Mouse (Mus musculus): ENCODE data around the gene Olfr331.
"Not testable (repeated sequence)": the region's sequence is repeated elsewhere in the genome, so short reads cannot be mapped to it uniquely, and the experiment has no call there.

Gene Olfr331

DNA sequence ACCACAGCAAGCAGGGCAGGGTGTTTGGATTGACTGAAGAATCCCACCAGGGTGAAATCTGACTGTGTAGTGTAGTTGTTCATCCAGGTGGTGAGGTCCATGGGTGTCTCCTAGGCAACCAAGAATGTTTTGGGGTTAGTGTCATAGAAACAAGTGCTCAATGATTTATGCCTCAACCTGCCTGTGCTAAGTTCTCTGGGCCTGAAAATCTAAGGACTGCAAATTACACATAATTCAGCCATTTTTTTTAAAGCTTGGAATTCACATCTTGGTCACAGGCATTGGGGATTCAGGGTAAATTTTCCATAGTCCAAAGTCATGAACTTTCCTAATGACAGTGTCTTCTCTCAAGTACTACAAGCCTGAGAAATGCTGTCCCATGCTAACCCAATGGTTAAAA is at the start of gene Olfr331:
TSS of gene Olfr331 (minus strand) at position 101 of the 400 bp plus-strand sequence.
- not testable (repeated sequence) for DNase-seq (ENCODE audit: low spot score)

DNA sequence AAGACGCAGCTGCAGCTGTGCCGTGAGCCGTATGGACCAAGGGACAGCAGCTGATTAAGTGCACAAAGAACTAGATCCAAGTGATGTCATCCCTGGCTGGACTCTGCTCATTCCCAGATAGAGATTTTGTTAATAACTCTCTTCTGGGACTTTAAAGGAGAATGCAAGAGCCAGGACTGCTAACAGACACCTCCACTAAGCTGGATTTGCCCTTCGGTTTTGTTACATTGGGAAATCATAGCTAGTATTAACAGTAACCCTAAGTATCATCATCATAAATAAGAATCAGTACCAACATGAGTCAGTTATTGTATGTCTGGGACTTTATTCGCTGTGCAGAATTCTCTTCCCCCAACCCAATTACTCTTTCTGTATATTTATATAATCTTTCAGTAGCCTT is 44.0 kb upstream of the Olfr331 start, which contains the start of gene Olfr329-ps:
TSS of gene Olfr329-ps (minus strand) at position 101 of the 400 bp plus-strand sequence.
- no peak for DNase-seq (ENCODE audit: low spot score)

- not testable (repeated sequence) for DNase-seq (ENCODE audit: low spot score)
Observed at GRCm38 (mm10) chr11:58534736-58535135, 32.4 kb upstream of the Olfr331 start, which contains the start of gene Olfr330. Gene Olfr330, minus strand, starts transcription at chr11:58534836.

GRCm38 (mm10) chr11:58519756-58520155 is 17.4 kb upstream of the Olfr331 start:
- DNase-seq (ENCODE audit: low spot score) = not testable (repeated sequence)

- DNase-seq (ENCODE audit: low spot score) = not testable (repeated sequence)
Observed at GRCm38 (mm10) chr11:58518916-58519315, 16.5 kb upstream of the Olfr331 start.

- not testable (repeated sequence) for DNase-seq (ENCODE audit: low spot score)
Observed at GRCm38 (mm10) chr11:58509058-58509457, 6.7 kb upstream of the Olfr331 start.

DNA sequence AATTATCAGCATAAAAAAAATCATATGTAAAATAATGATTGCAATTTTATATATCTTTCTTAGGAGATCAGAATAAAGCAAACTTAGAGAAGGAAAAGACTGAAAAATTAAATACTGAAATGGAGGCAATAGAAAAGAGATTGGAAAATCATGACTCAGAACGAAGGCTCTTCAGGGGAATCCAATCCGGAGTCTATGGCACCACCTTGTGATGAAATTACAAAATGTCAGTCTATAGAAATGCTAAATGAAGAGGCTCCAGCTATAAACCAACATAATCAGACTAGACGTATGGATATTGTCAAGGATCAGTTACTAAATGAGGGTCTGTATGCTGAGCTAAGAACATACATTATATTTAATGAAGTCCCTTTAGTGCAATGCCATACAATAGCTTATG is 3.1 kb downstream of the Olfr331 start:
- DNase-seq (ENCODE audit: low spot score) = no peak

- DNase-seq (ENCODE audit: low spot score) = no peak
Observed at GRCm38 (mm10) chr11:58498761-58499160, 3.6 kb downstream of the Olfr331 start.

- no peak for DNase-seq (ENCODE audit: low spot score)
Observed at GRCm38 (mm10) chr11:58492455-58492854, 9.9 kb downstream of the Olfr331 start, which contains the start of gene Olfr332. Gene Olfr332, minus strand, starts transcription at chr11:58492555.

GRCm38 (mm10) chr11:58462170-58462569 is 40.2 kb downstream of the Olfr331 start, which contains the start of gene Olfr30:
Gene Olfr30, minus strand, starts transcription at chr11:58462270.
- DNase-seq (ENCODE audit: low spot score) = no peak

GRCm38 (mm10) chr11:58453592-58453991 is 48.8 kb downstream of the Olfr331 start:
- peak; percentile 17 for DNase-seq (ENCODE audit: low spot score)

GRCm38 (mm10) chr11:58452759-58453158 is 49.6 kb downstream of the Olfr331 start, which contains the start of gene Lypd9:
Gene Lypd9, minus strand, starts transcription at chr11:58452923.
- DNase-seq (ENCODE audit: low spot score) = no peak

Measured in embryo, embryonic 10 days (tissue).